Comparison of ENCODE assay signal across 22 mouse cellular contexts in genomic region chr7:66138878-66139277, GRCm38 (mm10).
"Had no signal": no experiment of that assay in that cellular context is flagged by ENCODE, and none has a peak within 500 bp of the region (broad histone marks: within the 10 kb centered on the region; RNA-seq: fewer than 3 reads in every experiment).

No protein-coding gene starts in this region.

- H3K4me2 ChIP-seq: heart, embryonic 11.5 days; heart, embryonic 13.5 days; heart, embryonic 15.5 days; hindbrain, embryonic 13.5 days; hindbrain, embryonic 15.5 days; kidney, embryonic 15.5 days; limb, embryonic 13.5 days; limb, embryonic 15.5 days had no signal

- H3K9me3 ChIP-seq: heart, embryonic 13.5 days; heart, embryonic 15.5 days; hindbrain, embryonic 13.5 days; hindbrain, embryonic 15.5 days; kidney, embryonic 15.5 days; limb, embryonic 13.5 days; limb, embryonic 15.5 days had no signal

- H3K27me3 ChIP-seq: heart, embryonic 13.5 days; heart, embryonic 15.5 days; hindbrain, embryonic 13.5 days; hindbrain, embryonic 15.5 days; kidney, embryonic 15.5 days; limb, embryonic 13.5 days; limb, embryonic 15.5 days had no signal

- H3K27ac ChIP-seq: heart, embryonic 13.5 days; heart, embryonic 15.5 days; hindbrain, embryonic 15.5 days; hindbrain, postnatal 0 days; kidney, embryonic 15.5 days; kidney, postnatal 0 days; limb, embryonic 13.5 days; limb, embryonic 15.5 days had no signal

- H3K36me3 ChIP-seq: heart, embryonic 15.5 days; hindbrain, embryonic 13.5 days; hindbrain, embryonic 15.5 days had no signal

- H3K9ac ChIP-seq: heart, embryonic 13.5 days; heart, embryonic 15.5 days; hindbrain, embryonic 13.5 days; hindbrain, embryonic 15.5 days; kidney, embryonic 15.5 days; limb, embryonic 13.5 days; limb, embryonic 15.5 days had no signal

- H3K4me3 ChIP-seq: heart, embryonic 13.5 days; heart, embryonic 15.5 days; hindbrain, embryonic 13.5 days; hindbrain, embryonic 15.5 days; kidney, embryonic 15.5 days; limb, embryonic 13.5 days; limb, embryonic 15.5 days had no signal

- DNase-seq: gastrocnemius, postnatal 14 days; gastrocnemius, postnatal 36 days; heart, adult 18-20 months; heart, postnatal 36 days; kidney, adult 11 months; kidney, adult 2 months; kidney, adult 9 months; kidney, postnatal 14 days; kidney, postnatal 36 days; layer of hippocampus, adult 9-11 months; layer of hippocampus, postnatal 36 days had no signal

- ATAC-seq: hindbrain, postnatal 0 days; intestine, embryonic 16.5 days had no signal
